Mouse (Mus musculus): ENCODE measurements around the gene Chrng.

Gene Chrng

GRCm38 (mm10) chr1:87252040-87252609 is 47.7 kb downstream of the Chrng start:
- no peak for DNase-seq (ENCODE audit: low read depth, low spot score)

- no peak for DNase-seq (ENCODE audit: low read depth, low spot score)
Observed at GRCm38 (mm10) chr1:87255173-87255572, 50.7 kb downstream of the Chrng start.

DNA sequence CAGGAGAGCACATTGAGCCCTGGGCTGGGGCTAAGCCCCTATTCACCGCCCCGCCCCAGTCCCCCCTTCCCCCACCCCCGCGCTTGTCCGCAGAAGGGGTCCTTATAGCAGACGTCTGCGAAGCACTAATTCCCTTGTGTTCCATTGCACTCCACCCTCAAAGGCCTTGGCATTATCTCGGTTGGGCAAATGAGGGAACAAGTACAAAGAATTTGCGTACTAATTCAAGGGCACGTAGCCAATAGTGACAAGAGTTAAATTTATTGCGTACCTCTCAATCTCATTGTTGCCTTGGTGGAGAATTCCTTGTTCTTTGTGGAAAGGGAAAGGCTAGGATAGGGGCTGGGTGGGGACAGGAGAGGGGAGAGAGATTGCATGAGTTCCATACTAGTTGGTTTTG is 53.2 kb downstream of the Chrng start:
- DNase-seq (ENCODE audit: low read depth, low spot score) = no peak

- DNase-seq (ENCODE audit: low read depth, low spot score) = no peak
Observed at GRCm38 (mm10) chr1:87258484-87258883, 54.0 kb downstream of the Chrng start.

DNA sequence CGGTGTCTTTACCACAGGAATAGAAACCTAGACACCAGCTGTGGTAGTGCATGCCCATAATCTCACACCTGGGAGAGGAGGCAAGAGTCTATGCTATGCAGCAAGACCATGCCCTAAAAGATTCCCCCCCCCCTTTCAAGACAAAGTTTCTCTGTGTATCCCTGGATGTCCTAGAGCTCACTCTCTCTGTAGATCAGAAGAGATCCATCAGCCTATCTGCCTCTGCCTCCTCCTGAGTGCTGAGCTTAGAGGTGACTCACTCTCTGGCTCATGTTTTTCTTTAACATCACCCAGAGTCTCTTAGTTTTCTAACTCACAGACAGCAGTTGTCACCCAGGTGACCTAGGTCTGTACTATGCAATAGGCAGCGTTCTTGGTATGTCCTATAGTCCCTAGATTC is 54.9 kb downstream of the Chrng start:
- DNase-seq (ENCODE audit: low read depth, low spot score) = no peak

All from retina, postnatal 7 days (tissue).